Mouse (Mus musculus) spleen, postnatal 4 days (tissue): Measurements from ENCODE around the gene 1700069L16Rik.
A peak's percentile ranks its signal among the peaks of the same experiment; 100 is the strongest.

Experiments
- DNase-seq, 2 experiments: peaks; one replicate each; pipeline ENCODE4 v3.0.0; 2022; ENCODE audit warnings: low spot score in 2 of 2

The 1700069L16Rik gene

GRCm38 (mm10) chr5:113724446-113724845 lies at the start of gene 1700069L16Rik:
Gene 1700069L16Rik, minus strand, starts transcription at chr5:113724772.
- peak; percentile 63 to 90 for DNase-seq

GRCm38 (mm10) chr5:113773664-113774063 lies 49.1 kb upstream of the 1700069L16Rik start:
- peak; percentile 94 to 99 for DNase-seq

DNA sequence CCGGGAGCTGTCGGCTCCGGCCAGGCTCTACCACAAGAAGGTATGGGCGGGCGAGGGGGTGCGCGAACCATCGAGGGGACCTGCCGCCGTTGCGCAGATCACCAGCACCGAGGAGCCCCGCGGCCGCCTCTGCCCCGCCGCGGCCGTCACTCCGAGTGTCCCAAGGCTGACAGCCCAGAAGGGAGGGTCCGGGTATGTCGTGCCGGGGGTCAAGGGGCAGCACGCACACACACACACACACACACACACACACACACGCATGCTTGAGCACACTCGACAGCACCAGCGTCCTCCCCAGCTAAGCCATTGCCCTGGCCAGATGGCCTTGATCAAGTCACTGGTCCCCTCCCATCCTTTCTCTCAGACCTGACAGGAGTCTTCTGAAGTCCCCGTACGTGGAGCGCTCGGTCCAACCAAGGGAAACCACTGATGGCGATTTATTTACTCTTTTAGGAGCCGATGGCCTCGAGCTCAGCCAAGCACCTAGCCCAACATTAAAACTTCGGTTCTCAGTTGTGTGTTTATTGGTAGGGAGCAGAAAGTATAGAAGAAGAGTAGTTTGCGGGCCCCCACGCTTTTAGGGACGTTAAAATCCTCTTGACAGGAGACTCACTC lies 48.4 kb upstream of the 1700069L16Rik start:
- DNase-seq = no peak

DNA sequence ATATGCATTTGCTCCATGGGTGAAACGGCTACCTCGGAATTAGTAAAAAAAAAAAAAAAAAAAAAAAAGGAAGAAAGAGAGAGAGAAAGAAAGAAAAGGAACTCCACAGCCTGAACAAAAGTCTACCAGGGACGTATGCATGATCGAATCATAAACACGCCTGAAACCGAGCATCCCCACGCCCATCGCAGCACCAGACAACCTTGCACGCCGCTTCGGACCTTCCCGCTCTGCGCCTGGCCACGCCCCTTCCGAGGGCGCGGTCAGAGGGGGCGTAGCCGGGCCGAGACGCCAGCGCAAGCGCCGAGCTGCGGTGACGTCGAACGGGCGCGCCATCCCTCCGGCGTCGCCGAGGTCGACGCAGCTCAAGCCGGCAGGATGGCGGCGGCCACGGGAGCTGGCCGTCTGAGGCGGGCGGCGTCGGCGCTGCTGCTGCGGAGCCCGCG lies 47.9 kb upstream of the 1700069L16Rik start, which contains the start of the genes Sart3 and Iscu:
Gene Sart3, minus strand, starts transcription at position 61 of the 446 bp plus-strand sequence.
Gene Iscu, plus strand, starts transcription at position 299 of the 446 bp plus-strand sequence.
- peak; percentile 96 to 97 for DNase-seq

DNA sequence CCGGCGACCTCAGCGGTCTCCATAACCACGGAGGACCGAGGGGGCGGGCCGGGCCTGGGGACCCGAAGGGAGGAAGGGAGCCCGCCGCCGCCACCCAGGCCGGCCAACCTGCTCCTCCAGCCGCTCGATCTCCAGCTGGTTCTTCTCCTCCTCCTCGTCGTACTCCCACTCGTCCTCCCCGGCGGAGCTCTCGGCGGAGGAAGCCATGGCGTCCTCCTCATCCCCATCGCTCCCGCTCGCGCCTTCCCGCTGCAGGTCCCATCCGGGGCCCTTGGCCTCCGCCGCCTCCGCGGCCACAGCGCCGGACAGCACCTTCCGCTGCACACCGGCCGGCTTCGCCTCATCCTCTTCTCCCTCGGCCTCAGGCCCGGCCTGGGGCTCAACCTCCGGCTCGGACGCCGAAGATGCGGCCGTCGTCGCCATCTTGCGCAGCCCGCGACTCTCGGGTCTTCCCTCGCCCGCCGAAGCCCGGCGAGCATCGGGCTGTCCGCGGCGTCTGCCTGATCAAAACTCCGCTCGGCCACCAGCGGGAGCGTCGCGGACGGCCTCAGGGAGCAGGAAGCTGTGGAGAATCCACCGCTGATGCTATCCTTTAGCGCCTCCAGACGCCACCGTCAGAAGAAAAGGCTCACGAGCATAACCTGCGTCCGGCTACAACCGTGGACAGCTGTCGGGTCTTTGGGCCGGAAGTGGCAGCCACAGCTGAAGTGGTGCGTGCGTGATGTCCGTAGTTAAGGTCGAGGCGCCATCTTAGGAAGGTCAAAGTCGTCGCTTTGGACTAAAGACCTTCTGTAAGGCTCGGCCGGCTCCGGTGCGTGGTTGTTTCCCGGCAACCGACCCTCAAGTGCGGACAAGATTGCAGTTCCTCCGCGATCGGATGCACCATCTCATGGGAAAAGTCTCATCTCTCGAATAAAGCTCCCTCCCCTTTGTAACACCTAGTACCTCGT lies 46.9 kb upstream of the 1700069L16Rik start:
- peak; percentile 86 to 93 for DNase-seq

DNA sequence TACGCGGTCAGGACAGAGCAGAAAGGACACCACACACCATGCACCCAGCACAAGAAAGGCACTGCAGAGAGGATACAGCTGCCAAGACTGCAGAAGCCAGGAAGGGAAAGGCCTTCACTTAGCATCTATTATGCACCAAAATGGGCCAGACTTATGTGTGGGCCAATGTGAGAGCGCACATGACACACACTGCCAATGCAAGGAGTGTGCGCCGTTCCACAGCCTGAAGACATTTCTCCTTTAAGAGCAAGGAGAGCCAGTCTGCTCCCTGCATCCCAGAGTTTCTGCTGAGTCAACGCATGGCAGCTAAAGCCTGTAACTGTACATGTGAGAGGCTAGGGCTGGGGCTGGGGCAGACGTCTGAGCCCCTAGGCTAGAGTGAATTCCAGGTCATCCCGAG lies 44.2 kb upstream of the 1700069L16Rik start:
- no peak for DNase-seq

GRCm38 (mm10) chr5:113765641-113766526 lies 41.3 kb upstream of the 1700069L16Rik start:
- no peak for DNase-seq

DNA sequence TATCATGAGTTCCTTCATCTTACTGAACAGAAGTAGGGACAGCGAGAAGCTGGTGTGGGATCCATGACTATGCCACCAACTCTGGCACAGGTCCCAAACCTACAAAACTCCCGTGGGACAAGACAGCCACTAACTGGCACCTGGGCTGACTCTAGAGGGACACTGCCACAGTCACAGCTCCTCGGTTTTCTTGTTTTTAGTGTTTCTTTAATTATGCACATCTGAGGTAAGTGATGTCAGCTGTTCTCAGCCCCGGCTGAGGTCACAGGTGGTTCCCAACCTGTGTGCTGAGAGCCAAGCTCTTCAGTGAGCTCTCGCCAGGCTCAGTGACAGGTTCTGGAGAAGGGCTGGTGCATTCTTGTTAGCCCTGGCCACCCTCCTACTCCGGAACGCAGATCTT lies 39.9 kb upstream of the 1700069L16Rik start:
- DNase-seq = no peak

GRCm38 (mm10) chr5:113761585-113761984 lies 37.0 kb upstream of the 1700069L16Rik start:
- DNase-seq = no peak

- no peak for DNase-seq
These were observed 30.9 kb upstream of the 1700069L16Rik start for GRCm38 (mm10) chr5:113755347-113756030.

- DNase-seq = no peak
These were observed 27.1 kb upstream of the 1700069L16Rik start for GRCm38 (mm10) chr5:113751521-113752157.

GRCm38 (mm10) chr5:113748556-113749331 lies 24.2 kb upstream of the 1700069L16Rik start:
- DNase-seq = no peak

DNA sequence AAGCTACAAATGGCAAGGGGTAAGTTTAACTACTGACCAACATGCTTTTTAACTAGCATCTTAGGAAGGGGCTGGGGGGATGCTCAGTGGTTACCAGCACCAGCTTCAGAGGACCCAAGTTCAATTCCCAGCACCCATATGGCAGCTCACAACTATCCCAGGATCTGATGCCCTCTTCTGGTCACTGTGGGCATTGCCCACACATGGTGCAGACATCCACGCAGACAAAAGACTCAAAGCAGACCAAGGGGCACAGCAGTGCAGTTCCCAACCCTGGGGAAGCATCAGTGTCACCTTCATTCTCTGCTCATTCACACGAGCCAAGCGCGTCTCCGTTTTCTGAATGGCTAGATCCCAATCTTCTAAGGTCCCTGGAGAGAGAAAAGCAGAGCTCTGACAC lies 23.1 kb upstream of the 1700069L16Rik start:
- DNase-seq = no peak

GRCm38 (mm10) chr5:113737607-113738237 lies 13.2 kb upstream of the 1700069L16Rik start:
- DNase-seq = no peak

DNA sequence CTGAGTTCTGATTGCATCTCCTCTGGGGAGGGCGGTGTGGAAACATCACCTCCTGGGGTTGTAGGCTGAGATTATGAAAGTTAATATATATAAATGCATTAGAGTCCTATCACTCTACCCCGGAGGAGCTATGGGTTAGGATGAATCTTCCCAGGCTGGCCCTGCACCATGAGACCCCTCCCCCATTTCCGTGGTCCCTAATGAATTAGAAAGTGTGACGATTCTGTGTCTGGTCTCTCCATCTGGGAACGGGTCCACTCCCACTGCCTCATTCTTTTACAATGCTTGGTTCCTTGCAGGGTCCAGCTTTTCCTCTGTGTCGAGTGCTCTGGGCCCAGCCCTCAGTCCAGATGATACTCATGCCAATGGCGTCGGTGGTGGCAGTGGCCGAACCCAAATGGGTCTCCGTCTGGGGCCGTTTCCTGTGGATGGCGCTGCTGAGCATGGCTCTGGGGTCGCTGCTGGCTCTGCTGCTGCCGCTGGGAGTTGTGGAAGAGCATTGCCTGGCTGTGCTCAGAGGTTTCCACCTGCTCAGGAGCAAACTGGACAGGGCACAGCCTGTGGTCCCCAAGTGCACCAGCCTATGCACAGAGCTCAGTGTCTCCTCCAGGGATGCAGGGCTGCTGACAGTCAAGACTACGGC lies 12.1 kb upstream of the 1700069L16Rik start:
- DNase-seq = no peak

DNA sequence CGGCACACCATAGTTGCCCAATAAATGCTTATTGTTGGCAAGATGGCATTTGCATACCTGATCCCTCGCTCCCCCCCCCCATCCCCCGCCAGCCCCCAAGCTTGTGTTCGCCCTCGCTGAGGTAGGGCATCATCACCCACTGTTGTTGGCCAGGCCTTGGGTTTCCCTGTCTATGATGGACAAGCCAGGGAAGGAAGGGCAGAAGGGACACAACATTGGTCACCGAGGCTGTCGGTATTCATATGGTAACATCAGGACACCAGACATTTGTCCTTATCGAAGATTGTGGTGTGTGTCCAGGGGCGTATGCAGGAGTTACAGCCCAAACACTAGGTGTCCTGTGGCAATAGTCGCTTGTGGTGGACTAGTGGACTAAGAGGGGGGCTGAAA lies 11.5 kb upstream of the 1700069L16Rik start:
- no peak for DNase-seq

DNA sequence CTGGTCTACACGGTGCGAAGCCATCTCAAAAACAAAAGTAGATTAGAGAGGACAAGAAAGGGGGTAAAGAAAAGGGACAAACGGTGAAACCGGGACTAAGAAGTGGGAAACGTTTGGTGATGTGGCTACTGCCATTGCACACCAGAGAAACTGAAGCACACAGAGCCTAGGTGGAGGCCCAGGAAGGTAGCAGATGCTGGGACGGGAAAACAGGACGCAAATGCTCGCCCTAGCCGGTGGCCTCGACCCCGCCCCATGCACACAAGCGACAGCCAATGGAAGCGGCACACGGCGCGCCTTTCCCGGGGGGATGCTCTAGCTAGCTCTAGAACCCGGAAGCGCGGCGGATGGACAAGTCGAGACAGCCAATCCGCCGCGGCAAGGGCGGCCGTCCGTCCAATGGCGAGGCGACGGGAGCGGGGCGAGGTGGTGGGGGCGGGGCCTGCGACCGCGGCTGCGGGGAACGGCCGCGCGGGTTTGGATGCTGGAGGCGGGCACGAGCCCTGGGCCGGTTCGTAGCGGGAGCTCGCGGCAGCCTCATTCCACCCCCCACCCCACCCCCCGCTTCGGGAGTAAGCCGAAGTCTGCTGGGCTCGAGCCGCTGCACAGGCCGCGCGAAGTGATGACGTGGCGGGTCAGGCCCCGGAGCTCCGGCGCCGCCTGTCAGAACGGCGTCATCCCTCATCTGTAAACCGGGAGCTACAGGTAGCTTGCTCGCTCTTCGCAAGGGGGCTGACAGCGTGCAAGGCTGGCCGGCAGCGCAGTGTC lies 11.0 kb upstream of the 1700069L16Rik start, which contains the start of gene Ficd:
Gene Ficd, plus strand, starts transcription at position 459 of the 768 bp plus-strand sequence.
- DNase-seq = peak; percentile 92 to 97

GRCm38 (mm10) chr5:113735023-113735344 lies 10.4 kb upstream of the 1700069L16Rik start:
- no peak for DNase-seq
